Mouse (Mus musculus) cerebellum, adult 11-12 months (tissue): Measurements from ENCODE around the gene Ofcc1.

ENCODE experiments used
- DNase-seq: peaks from one replicate; pipeline ENCODE4 v3.0.0; 2022

The Ofcc1 gene

DNA sequence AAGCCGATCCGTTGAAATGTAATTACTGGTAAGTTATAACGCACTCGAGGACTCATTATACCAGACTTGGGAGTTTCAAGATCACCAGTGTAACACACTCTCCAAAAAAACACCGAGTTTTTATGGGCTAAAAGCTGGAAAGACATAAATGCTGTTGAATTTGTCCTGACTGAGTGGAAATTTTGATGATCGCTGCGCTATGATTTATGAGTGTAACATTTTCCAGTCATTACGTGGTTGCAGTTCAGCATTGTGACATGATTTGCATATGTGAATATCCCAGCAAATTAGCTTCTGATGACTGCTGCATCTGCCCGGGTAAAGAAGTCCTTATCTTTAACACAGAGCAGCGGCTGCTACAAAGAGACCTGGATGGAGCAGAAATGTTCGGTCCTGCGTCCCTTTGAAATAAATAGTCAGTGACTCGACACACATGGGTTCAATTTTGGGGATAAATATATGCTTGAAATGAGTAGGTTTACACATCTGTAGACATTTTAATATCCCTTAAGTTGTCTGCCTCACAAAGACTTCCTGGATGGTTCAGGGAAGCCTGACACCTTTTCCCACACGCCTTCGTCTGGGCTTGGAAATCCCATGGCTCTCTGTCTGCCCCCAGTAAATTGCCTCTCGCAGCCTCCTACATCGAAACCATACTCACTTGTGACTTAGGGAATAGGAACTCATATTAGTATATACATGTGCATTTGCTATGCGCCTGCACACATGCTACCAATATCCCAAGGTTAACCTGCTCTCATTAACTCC, 381.8 kb downstream of the Ofcc1 start:
- DNase-seq = no peak

DNA sequence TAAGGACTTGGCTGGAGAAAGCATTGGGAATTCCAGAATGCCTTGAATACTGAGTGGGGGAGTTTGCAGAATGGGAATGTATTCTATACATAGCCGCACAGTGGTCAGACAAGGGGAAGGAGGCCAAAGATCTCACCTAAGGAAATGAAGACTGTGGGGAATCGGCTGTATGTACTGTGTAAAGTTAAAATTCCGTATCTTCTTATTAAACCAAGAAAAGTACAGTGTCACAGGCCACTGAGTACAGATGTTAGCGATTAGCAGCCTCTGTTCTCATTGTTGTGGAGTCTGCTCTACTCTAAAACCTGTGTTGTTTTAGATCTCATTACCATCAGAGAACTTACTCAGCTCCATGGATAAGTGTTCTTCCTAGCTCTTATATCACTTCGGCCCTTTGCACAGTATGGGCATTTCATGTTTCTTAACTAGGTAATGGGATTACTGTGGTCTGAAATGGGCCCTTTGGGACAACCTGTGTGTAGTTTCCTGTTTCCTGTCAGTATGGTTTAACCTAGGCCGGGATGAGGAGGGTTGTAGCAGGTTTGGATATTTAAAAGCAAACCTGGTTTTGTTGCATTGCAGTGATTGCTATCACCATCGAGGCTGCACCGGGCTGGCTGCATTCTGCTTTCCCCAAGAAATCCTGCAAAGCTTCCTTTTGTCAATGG, 392.8 kb downstream of the Ofcc1 start:
- DNase-seq = no peak

DNA sequence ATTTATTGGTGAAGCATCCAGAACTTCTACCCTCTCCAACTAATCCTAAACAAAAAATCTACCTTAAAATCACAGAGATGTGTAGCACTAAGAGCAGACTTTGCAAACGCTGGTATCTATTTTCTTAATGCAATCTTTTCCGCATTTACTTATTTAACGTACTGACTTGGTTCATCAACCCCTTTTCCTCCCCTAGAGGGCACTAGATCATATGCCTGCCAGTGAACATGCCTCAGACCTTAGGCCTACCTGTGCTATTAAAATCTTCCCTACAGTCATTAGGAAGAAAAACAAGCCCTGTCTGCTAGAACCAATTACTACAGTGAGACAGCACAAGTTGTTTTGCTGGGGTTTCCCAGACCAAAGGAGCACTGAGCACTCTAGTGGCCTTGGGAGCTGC, 404.0 kb downstream of the Ofcc1 start:
- no peak for DNase-seq

DNA sequence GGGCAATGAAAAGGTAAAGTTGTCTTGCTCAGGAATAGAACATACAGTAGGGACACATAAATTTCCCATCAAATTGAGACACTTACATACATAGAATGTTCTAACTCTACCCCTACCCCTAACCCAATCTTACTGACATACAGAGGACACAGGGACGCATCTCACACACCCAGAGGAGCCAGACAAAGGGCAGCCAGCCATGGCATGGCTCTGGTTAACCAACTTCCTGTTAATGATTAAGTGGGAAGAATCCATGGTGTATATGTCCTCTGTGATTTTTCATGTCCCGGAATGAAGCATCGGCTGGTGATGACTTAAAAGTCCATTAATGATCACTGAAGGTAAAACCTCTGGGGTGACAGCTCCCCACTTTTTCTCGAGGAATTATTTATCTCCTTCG, 405.2 kb downstream of the Ofcc1 start:
- no peak for DNase-seq
